Mouse (Mus musculus): ENCODE data around the gene Pts.

- TF ChIP-seq POLR2A (IDR thresholded peaks at IDR 0.05; ENCODE audit: low read depth, low read length) = no peak
- no peak for TF ChIP-seq CTCF (IDR thresholded peaks at IDR 0.05; ENCODE audit: borderline replicate concordance, insufficient read depth, low read length)
These were observed 32.4 kb downstream of the Pts start for GRCm38 (mm10) chr9:50496151-50496505.

All from embryonic fibroblast, embryonic 13.5 days (primary cell).